Mouse (Mus musculus) ES-E14 (cell line): Measurements from ENCODE around the gene Acsf2.

Experiments
- HCFC1 ChIP-seq: IDR thresholded peaks from 2 replicates; pipeline ENCODE4 v1.6.1; 2012; ENCODE audit warnings: low read length, inconsistent platforms, borderline replicate concordance; ENCODE audit not compliant: insufficient read depth
- MAFK ChIP-seq: IDR thresholded peaks from 2 replicates; pipeline ENCODE4 v1.6.1; 2014; ENCODE audit warnings: mild to moderate bottlenecking, low read depth, low read length, inconsistent platforms; ENCODE audit not compliant: insufficient read depth

DNA sequence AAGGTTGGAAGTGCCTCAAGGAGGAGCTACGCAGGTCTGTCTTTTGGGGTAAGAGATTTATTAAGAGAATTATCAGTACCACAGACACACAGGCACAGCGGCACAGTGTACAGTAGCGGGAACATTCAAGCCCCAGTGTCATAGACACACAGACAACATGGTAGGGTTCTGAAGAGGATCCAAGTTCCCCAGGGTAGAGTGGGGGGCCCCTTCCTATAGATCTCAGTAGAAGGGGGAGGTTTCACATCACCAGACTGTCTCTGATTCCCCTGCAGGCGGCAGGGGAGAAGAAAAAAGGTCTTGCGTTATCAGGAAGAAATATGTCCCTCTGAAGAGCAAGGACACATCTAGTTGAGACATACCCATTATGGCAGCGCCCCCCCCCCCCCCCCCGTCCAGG, 61.9 kb downstream of the Acsf2 start:
- no peak for TF ChIP-seq MAFK
- no peak for TF ChIP-seq HCFC1
